Mouse (Mus musculus): Measurements from ENCODE around the gene Ndufs2.

GRCm38 (mm10) chr1:171187851-171188700, 63.1 kb downstream of the Ndufs2 start:
- TF ChIP-seq CTCF (IDR thresholded peaks at IDR 0.05; ENCODE audit: low read depth) (no peak), EP300 (optimal IDR thresholded peaks at IDR 0.05) (no peak)

All from stomach, postnatal 0 days (tissue).